Mouse (Mus musculus): ENCODE data around the gene Etfbkmt.
"Not testable (repeated sequence)": the region's sequence is repeated elsewhere in the genome, so short reads cannot be mapped to it uniquely, and the experiment has no call there.

Etfbkmt gene

DNA sequence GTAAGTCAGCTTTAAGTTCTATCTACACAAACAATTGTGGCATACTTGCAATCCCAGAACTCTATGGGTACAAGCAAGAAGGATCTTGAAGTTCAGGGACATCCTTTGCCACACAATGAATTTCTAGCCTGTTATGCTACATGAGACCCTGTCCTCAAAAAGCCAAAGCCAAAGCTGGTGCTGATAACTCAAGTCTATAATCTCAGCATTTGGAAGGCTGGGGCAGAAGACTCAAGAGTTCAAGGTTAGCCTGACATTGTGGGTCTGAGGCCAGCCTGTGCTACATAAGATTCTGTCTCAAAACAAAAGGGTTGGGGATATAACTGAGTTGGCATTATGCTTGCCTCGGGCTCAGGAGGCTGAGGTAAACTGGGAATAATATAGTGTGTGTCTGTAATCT is 47.7 kb downstream of the Etfbkmt start:
- no peak for DNase-seq

DNA sequence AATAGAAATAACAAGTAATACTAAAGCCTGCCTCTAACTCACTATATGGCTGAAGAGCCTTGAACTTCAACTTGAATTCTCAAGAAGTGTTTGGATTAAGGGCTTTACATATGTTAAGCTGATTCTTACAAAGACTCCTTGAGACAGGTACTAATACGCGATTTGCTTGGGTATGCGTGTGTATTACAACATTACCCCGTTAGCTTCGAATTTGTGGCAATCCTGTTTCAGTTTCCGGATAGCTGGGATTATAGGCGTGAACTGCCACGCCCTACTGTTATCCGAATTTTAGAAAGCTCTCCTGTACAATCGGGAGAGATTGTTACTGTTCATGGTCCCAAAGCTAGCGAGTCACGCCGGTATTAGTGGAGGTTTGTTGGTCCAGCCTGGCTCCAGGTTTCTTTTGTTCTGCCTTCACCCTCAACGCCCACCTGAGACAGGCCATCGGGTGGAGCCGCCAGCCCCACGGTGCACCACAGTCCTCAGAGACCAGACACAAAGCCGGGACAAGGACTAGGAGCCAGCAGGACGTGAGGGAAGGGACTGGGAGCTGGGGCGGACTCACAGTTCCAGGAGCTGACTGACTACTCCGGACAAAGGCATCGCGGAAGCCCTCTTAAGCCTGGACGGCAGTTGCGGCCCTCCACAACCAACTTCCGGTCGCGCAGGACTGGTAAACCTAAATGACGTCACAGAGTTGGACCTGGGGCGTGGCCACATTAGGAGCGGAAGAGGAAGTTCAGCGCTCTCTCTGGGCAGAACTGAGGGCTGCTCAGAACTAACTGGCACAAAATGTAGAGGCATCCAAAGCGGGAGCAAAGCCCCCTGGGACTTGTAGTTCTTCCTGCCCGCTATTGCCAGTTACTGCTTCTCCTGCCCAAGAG is 48.6 kb downstream of the Etfbkmt start, which contains the start of gene Amn1:
Gene Amn1 (minus strand): TSS at position 672 of the 884 bp plus-strand sequence.
- peak; percentile 98 for DNase-seq

DNA sequence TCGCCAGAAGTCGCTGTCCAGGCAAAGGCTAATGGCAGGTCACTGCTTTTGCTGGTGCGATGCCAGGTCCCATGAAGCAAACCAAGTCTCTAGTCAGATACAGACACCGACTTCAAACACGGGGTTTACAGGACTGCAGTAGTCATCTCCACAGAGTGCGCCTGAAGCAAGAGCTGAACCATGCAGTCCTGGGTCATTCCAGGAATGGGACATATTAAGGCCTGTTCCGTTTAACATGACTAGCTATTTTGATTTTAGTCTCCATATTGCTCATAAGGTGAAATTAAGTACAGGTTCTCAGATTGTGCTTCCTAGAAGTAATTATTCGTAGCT is 49.2 kb downstream of the Etfbkmt start:
- no peak for DNase-seq

DNA sequence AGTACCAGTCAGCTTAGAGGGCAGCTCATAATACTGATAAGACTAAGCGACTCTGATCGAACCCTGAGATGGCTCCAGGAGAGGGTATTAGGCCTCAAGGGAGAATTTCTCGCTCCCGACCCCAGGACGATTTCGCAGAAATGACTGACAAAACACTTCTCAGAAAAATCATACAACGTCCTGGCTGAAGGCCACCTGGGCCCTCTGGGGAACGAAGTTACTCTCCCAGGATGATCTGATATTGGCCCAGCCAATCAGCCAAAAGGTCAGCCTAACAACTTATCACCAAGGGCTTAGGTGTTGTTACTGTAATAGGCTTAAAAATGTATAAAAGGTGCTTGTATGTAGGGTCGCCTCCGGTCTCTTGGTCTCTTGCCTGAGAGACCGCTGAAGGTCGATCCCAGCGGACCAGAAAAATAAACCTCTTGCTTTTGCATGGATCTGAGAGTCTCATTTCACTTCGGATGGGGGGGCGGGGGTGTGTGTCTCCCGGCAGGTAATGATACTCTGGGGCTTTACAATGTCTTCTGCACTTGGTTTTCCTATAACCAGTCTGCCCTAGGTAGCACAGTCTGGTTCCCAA is 49.8 kb downstream of the Etfbkmt start:
- no peak for DNase-seq

GRCm38 (mm10) chr6:149191951-149192350 is 52.3 kb downstream of the Etfbkmt start:
- DNase-seq = not testable (repeated sequence)

DNA sequence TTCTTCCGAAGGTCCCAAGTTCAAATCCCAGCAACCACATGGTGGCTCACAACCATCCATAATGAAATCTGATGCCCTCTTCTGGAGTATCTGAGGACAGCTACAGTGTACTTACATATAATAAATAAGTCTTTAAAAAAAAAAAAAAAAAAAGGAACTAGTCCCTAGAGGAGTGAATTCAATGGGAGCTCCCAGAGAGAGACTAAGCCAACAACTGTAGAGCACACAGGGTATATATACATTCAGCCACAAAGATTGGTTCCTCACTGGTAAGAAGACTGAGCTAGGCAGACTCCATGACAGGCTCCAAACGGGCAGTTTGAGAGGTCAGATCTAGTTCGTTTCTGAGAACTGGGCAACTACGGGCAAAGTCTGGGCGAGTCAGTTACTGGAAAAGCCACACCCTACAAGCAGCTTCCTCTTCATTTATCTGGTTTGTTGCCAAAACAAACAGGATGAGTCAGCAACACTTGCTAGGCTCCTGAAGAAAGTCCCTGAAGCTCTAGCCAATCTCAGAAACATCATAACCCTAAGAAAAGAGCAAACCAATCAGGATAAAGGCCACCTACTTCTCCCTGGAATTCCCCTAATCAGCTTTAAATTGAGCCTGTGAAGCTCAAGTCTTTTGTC is 53.7 kb downstream of the Etfbkmt start:
- DNase-seq = peak; percentile 68

- no peak for DNase-seq
These were observed 57.5 kb downstream of the Etfbkmt start for GRCm38 (mm10) chr6:149197116-149197515.

DNA sequence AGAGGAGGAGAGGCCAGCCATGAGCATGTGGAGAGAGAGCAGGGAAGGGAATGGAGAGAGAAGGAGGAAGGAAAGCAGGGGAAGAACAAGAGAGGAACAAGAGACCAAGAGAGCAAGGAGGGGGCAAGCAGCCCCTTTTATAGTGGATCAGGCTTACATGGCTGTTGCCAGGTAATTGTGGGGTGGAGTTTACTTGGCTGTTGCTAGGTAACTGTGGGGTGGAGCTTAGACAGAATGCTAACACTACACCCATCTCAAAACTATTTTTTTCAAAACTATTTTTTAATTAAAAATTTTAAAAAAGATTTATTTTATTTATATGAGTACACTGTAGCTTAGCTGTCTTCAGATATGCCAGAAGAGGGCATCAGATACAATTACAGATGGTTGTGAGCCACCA is 58.9 kb downstream of the Etfbkmt start:
- no peak for DNase-seq

Data from kidney, adult 11 months (tissue).